Mouse (Mus musculus) monocyte, adult 2 months (primary cell): ENCODE results near the gene Drosha.
"Not testable (repeated sequence)": the region's sequence is repeated elsewhere in the genome, so short reads cannot be mapped to it uniquely, and the experiment has no call there.

ENCODE experiments used
- DNase-seq, 2 experiments: peaks; one replicate each; pipeline ENCODE4 v3.0.0; 2022; ENCODE audit warnings: low spot score in 2 of 2, low read depth in 1 of 2

The Drosha gene

GRCm38 (mm10) chr15:12824197-12824952 lies at the start of gene Drosha, which contains the start of gene 6030458C11Rik:
Drosha (plus strand) TSS chr15:12824815.
6030458C11Rik (minus strand) TSS chr15:12824649.
- peak; percentile 82 to 88 for DNase-seq

DNA sequence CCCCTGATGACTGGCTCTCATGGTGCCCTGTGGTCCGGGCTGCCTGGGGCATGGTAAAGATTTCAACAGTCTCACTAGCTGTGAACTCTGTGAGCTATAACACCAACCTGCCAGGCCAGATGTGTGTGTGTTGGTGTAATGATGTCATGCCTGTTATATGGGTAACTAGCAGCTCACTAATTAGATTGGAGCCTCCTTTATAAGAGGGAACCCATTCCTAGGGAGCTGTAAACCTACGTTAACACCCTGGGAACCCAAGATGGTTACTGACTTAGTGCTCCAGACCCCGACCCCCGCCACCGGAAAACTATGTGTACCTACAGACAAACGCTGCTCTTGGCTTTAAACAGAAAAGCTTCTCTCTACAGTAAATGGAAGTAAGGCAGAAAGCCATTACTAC lies 43.3 kb upstream of the Drosha start:
- no peak for DNase-seq

GRCm38 (mm10) chr15:12781729-12782326 lies 42.8 kb upstream of the Drosha start:
- DNase-seq: no peak

DNA sequence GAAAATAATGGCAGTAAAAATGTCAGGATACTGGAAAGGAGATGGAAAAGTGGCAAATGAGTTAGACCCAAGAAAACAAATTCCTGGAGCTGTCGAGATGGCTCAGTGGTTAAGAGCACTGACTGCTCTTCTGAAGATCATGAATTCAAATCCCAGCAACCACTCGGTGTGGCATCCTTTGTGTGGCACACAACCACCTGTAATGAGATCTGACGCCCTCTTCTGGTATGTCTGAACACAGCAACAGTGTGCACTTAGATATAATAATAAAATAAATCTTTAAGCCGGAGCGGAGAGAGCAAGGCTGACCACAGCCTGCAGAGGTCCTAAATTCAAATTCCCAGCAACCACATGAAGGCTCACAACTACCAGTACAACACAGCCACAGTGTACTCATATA lies 36.1 kb upstream of the Drosha start:
- no peak for DNase-seq

- DNase-seq: no peak
Measured at GRCm38 (mm10) chr15:12789406-12789867, 35.2 kb upstream of the Drosha start.

DNA sequence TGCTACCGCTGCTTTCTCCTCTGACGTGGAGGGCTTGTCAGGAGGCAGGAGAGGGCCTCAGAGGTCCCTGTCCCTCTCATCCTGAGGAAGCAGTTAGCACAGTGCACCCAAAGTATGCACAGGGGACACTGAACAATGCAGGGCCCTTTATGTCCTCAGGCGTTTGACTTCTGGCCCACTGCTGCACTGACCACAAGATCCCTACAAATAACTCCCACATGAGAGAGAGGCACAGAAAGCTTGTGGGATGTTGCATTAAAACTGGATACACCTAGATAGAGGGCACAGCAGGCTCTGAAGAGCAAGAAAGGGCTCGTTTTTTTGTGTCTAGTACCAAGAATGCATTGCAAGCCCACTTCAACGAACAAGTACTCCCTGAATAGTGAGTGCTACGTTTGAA lies 30.3 kb upstream of the Drosha start:
- no peak for DNase-seq

DNA sequence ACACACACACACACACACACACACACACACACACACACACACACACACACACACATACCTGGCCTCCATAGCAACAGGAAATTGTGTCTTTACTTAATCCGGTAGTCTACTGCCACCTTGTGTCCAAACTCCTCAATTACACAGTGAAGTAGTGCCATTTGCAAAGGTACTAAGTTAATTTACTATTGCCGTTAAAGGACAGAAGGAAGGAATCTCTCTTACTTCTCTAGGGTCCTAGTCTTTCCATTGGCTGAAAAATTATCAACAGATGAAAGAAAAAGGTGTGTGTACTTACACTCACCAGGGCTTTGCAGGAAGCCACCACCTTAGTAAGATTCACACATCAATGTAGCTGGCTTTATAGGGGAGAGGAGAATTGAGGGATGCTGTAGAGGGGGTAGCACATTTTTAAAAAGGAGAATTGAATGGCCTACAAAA lies 29.1 kb upstream of the Drosha start:
- DNase-seq: no peak

- no peak for DNase-seq
Measured at GRCm38 (mm10) chr15:12795909-12796470, 28.6 kb upstream of the Drosha start.

GRCm38 (mm10) chr15:12798043-12798442 lies 26.6 kb upstream of the Drosha start:
- no peak for DNase-seq

GRCm38 (mm10) chr15:12800405-12801141 lies 24.0 kb upstream of the Drosha start:
- DNase-seq: no peak

DNA sequence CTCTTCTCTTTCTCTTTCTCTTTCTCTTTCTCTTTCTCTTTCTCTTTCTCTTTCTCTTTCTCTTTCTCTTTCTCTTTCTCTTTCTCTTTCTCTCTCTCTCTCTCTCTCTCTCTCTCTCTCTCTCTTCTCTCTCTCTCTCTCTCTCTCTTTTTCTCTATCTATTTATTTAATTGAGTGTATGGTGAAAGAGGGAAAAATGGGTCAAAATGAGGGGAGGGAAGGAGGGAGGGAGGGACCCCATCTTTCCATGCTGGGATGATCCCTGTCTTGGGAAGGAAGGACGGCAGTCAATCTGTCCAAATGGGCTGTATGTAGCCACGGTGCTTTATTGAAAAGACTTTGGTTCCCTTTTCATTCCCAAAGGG lies 23.5 kb upstream of the Drosha start:
- not testable (repeated sequence) for DNase-seq

DNA sequence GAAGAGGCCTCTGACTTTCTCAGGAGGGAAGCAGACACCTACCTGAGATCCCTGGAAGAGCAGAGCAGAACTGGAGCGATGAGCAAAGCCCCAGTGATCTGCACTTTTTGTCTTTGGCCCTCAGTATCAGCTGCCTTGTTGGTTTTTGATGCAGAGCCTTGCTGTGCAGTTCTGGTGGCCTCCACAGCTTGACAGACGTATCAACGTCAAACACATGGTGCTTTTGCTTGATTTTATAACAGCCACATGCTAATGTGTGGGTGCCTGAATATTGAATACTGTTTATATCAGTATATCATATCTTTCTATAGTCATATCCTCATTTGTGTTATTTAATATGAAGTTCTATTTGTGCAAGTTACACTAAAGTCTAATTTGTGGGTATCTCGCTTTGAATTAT lies 19.5 kb upstream of the Drosha start:
- no peak for DNase-seq

- DNase-seq: no peak
Measured at GRCm38 (mm10) chr15:12807088-12807487, 17.5 kb upstream of the Drosha start.

- DNase-seq: no peak
Measured at GRCm38 (mm10) chr15:12809305-12809704, 15.3 kb upstream of the Drosha start.

- no peak for DNase-seq
Measured at GRCm38 (mm10) chr15:12812646-12813045, 12.0 kb upstream of the Drosha start.

DNA sequence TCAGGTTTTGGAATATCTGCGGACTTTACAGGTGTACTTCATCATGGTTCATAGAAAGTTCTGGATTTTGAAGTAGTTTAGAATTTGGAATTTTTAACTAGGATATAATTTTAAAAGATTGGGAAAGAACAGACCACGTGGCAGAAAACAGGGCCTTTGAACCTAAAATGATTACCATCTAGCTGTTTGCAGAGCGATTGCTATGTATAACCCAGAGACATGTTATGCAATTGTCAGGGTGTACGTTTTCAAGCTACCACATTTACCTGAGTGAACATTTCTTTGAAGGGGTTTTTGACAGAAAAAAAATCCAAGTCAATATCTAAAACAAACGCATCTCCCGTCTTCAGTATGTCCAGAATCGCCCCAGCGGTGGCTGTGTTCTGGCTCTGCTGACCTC lies 7.0 kb upstream of the Drosha start:
- no peak for DNase-seq

DNA sequence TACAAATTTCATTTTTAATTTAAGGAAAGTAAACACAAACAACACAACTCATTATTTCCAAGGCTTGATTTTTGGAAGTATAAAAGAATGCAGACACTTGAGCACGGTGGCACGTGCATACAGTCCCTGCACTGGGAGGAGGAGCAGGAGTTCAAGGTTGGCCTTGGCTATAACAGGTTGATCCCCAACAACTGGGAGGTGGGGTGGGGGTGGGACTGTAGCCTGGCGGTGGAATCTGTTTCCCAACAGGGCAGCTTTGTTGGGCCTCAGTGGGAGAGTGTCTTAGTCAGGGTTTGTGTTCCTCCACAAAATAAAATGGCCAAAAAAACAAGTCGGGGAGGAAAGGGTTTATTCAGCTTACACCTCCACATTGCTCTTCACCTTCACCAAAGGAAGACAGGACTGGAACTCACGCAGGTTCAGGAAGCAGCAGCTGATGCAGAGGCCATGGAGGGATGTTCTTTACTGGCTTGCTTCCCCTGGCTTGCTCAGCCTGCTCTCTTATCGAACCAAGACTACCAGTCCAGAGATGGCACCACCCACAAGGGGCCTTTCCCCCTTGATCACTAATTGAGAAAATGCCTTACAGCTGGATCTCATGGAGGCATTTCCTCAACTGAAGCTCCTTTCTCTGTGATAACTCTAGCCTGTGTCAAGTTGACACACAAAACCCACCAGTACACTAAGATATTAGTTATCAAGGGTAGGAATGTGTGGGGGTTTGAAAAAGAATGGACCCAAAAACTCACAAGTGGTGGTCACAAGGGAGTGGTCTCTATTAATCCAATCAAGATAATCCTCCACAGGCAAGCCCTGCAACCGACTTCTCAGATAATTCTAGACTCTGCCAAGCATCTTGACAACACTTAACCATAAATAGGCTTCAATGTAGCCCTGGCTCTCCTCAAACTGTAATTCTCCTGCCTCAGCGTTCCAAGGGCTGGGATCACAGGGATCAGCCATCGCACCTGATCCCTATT lies 1.9 kb upstream of the Drosha start:
- no peak for DNase-seq

GRCm38 (mm10) chr15:12823455-12824119 lies 1.0 kb upstream of the Drosha start:
- DNase-seq: no peak

DNA sequence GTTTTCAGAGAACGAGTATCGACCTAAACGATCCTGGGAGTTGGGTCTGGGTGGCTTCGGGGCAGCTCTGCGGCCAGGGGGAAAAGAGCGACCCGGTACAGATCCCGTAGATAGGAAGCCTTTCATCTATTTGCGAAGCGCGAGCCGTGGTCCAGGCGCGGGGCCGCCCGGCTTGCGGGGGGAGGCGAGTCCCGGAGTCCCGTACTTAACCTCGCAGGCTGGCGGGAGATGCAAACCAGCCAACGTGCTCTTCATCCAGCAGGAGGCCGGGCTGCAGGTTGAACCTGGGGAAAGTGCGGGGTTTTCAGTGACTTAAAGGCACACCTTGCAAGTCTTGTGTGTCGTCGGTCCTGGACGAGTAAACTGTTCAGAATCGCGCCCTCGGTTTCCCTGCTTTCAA lies 350 bp downstream of the Drosha start:
- no peak for DNase-seq

- DNase-seq: no peak
Measured at GRCm38 (mm10) chr15:12825408-12825807, 793 bp downstream of the Drosha start.
